Mouse (Mus musculus) retina, postnatal 1 day (tissue): Measurements from ENCODE around the gene Cntn5.

Source experiments
- DNase-seq: peaks from one replicate; pipeline ENCODE4 v3.0.0-alpha.2; 2012

The Cntn5 gene

GRCm38 (mm10) chr9:10389863-10390262, 514.7 kb downstream of the Cntn5 start:
- DNase-seq = no peak

- DNase-seq = no peak
These were observed 520.1 kb downstream of the Cntn5 start for GRCm38 (mm10) chr9:10384455-10384854.

- no peak for DNase-seq
These were observed 521.4 kb downstream of the Cntn5 start for GRCm38 (mm10) chr9:10383140-10383539.

- DNase-seq = no peak
These were observed 522.9 kb downstream of the Cntn5 start for GRCm38 (mm10) chr9:10381701-10382100.

GRCm38 (mm10) chr9:10376261-10376660, 528.3 kb downstream of the Cntn5 start:
- no peak for DNase-seq

GRCm38 (mm10) chr9:10368971-10369370, 535.6 kb downstream of the Cntn5 start:
- DNase-seq = no peak

- DNase-seq = no peak
These were observed 536.2 kb downstream of the Cntn5 start for GRCm38 (mm10) chr9:10368410-10368809.

GRCm38 (mm10) chr9:10366246-10366955, 538.2 kb downstream of the Cntn5 start:
- no peak for DNase-seq

GRCm38 (mm10) chr9:10350909-10351655, 553.5 kb downstream of the Cntn5 start:
- no peak for DNase-seq

- DNase-seq = no peak
These were observed 555.8 kb downstream of the Cntn5 start for GRCm38 (mm10) chr9:10348741-10349140.

- no peak for DNase-seq
These were observed 556.4 kb downstream of the Cntn5 start for GRCm38 (mm10) chr9:10348222-10348621.

GRCm38 (mm10) chr9:10340751-10341150, 563.8 kb downstream of the Cntn5 start:
- DNase-seq = no peak

- DNase-seq = no peak
These were observed 564.9 kb downstream of the Cntn5 start for GRCm38 (mm10) chr9:10339716-10340115.

- DNase-seq = peak; percentile 65
These were observed 579.7 kb downstream of the Cntn5 start for GRCm38 (mm10) chr9:10324697-10325368.

- DNase-seq = peak; percentile 0
These were observed 635.2 kb downstream of the Cntn5 start for GRCm38 (mm10) chr9:10269342-10269741.

- DNase-seq = no peak
These were observed 635.7 kb downstream of the Cntn5 start for GRCm38 (mm10) chr9:10268836-10269235.

- no peak for DNase-seq
These were observed 639.0 kb downstream of the Cntn5 start for GRCm38 (mm10) chr9:10265616-10266015.

- no peak for DNase-seq
These were observed 671.2 kb downstream of the Cntn5 start for GRCm38 (mm10) chr9:10233364-10233763.

- DNase-seq = no peak
These were observed 672.5 kb downstream of the Cntn5 start for GRCm38 (mm10) chr9:10232066-10232465.

- no peak for DNase-seq
These were observed 673.6 kb downstream of the Cntn5 start for GRCm38 (mm10) chr9:10230973-10231372.

- DNase-seq = no peak
These were observed 674.9 kb downstream of the Cntn5 start for GRCm38 (mm10) chr9:10229716-10230115.

- DNase-seq = no peak
These were observed 678.6 kb downstream of the Cntn5 start for GRCm38 (mm10) chr9:10226013-10226412.

GRCm38 (mm10) chr9:10186063-10186462, 718.5 kb downstream of the Cntn5 start:
- DNase-seq = peak; percentile 40

- peak; percentile 67 for DNase-seq
These were observed 734.0 kb downstream of the Cntn5 start for GRCm38 (mm10) chr9:10170526-10170925.
